Mouse (Mus musculus): ENCODE results near the gene Vmn1r57.
"Not testable (repeated sequence)": the region's sequence is repeated elsewhere in the genome, so short reads cannot be mapped to it uniquely, and the experiment has no call there.

The Vmn1r57 gene

GRCm38 (mm10) chr7:5218193-5218592 is at the start of gene Vmn1r57:
Gene Vmn1r57 (plus strand): TSS chr7:5218493.
- DNase-seq (ENCODE audit: low read depth): not testable (repeated sequence)

GRCm38 (mm10) chr7:5196647-5197046 is 21.6 kb upstream of the Vmn1r57 start, which contains the start of gene Vmn1r56:
Gene Vmn1r56 (minus strand): TSS chr7:5196747.
- DNase-seq (ENCODE audit: low read depth): not testable (repeated sequence)

DNA sequence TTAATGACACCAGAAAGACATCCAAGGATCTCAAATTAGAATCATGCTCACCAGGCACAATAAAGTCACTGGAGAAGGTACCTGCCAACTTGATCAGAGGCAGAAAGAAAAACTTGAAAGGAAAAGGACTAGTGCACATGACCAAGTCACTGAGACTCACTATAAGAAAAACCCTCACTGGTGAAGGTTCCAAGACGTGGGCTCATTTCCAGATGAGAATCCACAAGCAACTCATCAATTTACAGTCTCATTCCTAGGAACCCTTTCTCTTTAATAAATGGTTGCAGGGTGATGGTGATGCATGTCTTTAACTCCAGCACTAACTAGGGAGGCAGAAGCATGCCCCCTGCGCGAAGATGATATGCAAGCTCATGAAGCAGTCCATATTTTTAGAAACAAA is 44.8 kb downstream of the Vmn1r57 start:
- peak; percentile 54 for DNase-seq (ENCODE audit: low read depth)
